Mouse (Mus musculus) gastrocnemius, postnatal 25 days (tissue): ENCODE measurements around the gene Rap1b. TPM values are rescaled to one million over a fixed set of nuclear protein-coding genes. Genes with fewer than 3 reads are reported as not detected.

Source experiments
- DNase-seq: peaks from one replicate; pipeline ENCODE4 v3.0.0; 2022
- total RNA-seq, 2 experiments: library from RNA; stranded (reverse); gene quantifications; 1 replicate in 1 of 2; 2 replicates in 1 of 2; pipeline ENCODE4 v1.2.3; 2021

Gene Rap1b
- total RNA-seq, 2 experiments from 2014 or later = 22.8 to 24.2 TPM

DNA sequence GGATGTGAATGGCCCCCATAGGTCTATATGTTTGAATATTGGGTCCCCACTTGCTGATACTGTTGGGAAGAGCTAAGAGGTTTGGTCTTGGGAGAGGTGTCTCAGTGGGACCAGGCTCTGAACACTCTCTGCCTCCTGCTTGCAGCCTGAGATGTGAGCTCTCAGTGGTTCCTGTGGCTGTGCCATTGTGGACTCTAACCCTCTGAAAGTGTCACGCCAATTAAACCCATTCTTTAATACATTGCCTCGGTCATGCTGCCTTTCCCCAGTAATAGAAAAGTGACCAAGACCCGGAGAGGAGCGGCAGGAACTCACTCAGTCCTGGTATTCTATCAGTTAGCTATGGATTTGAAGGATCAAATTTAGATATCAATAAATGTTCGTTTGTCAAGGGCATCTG is 12.4 kb upstream of the Rap1b start:
- no peak for DNase-seq

DNA sequence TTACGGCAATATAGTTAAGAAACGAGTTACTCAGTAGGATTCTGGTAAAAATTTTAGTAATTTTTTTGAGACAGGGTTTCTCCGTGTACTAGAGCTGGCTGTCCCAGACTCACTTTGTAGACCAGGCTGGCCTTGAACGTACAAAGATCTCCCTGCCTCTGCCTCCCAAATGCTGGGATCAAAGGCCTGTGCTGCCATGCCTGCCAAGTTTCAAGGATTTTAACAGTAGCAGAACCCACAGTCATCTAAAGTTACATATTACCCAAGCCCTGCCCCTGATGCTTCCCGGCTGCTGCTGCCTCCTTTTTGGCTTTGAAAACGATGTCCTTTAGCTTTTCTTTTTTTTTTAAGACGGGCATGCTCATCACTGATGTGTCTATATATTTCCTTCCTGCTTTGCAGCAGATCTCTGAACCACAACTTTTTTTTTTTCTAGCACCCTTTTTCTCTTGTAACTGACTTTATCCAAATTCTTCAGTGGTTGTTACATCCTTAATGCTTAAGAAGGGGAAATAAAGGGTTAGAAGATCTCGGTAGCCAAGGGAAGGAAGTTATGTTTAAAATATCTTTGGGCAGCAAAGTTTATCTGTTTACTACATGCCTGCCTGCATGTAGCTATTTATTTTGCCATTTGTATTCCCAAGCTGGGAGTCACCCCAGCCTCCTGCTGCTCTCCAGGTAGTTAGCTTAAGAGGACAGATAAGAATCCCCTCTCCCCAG is 10.3 kb upstream of the Rap1b start:
- no peak for DNase-seq

- no peak for DNase-seq
Observed at GRCm38 (mm10) chr10:117852648-117853192, 6.9 kb upstream of the Rap1b start.

DNA sequence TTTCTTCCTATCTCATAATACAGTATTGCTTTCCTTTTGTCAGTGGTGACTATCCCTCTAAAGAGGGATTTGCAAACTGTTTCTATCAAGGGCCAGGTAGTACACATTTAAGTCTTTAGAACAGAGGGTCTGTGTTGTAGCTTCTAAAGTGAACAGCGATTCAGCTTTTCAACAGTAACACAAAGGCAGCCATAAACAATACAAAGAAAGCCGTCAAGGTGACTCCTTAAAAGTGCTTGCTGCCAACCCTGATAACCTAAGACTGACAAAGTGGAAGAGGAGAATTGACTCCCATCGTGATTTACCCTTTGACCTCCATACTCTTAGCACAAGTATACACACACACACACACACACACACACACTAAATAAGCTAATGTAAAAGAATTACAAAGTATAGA is 3.1 kb upstream of the Rap1b start:
- DNase-seq = no peak

DNA sequence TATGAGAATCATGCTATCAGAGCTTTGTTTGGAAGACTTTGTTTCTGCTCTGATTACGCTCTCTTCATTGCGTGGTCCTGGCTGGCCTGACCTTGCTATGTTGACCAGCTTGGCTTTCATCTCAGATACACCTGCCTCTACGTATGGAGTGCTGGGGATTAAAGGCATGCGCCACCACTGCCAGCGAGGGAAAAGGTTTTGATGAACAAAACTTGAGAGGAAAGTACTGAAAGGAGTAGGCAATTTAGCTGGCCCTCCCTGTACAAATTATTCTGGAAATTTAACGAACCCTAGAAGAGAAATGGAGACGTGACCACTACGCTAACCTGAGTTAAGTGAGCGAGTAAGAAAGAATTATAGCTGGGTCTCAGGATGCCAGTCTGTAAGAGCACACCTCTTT is 961 bp upstream of the Rap1b start:
- no peak for DNase-seq

GRCm38 (mm10) chr10:117846260-117846632 is 411 bp upstream of the Rap1b start:
- DNase-seq = no peak

GRCm38 (mm10) chr10:117844782-117845596 is 846 bp downstream of the Rap1b start:
- DNase-seq = peak; percentile 76

DNA sequence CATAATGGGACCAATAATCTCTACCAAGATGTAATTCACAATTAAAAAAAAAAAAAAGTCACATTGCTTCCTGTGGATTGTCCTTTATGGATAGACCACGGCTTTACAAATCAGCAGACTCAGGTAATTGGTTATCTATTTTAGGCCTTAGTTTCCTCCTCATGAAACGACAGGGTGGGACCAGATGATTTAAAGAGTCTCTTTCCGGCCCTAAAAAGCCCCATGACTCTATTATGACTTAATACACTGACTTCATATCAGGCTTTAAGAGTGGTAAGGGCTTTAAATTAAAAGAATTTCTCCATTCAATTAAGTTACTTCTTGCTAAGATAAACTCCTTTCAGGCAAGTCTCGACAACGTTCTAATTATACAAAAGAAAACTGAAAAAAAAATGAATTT is 1.6 kb downstream of the Rap1b start:
- DNase-seq = no peak

DNA sequence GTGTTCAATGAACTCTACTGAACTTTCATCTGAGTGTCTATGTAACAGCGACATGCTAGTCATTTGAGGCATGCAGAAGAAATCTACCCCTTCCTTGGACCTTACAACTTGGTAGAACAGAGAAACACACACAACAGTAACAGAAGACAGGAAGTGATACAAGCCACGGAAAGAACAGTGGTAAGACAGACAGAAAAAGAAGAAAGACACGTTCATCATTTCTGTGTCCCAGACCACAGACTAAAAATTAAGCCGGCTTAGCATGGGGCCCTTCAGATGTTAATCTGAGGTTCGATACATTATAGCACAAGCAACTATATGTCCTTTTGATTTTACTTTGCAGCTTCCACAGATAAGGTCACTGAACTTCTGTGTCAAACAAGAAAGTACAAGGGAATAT is 2.1 kb downstream of the Rap1b start:
- no peak for DNase-seq

DNA sequence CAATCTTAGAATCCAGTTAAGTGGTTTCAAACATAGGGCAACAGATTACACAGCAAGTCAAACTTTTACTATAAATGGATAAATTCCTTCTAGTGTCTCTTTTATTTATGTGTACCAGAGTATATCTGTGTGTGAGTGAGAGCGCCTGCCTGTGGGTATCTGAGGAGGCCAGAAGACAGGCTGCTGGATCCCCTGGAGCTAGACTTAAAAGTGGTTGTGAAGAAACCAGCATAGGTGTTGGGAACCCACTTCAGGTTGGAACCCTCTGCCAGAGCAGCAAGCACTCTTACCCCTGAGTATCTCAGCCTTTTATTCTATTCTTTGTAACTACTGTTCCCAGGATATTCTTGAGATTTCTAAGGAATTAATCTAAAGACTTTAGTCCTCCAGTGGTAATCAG is 4.1 kb downstream of the Rap1b start:
- DNase-seq = no peak

DNA sequence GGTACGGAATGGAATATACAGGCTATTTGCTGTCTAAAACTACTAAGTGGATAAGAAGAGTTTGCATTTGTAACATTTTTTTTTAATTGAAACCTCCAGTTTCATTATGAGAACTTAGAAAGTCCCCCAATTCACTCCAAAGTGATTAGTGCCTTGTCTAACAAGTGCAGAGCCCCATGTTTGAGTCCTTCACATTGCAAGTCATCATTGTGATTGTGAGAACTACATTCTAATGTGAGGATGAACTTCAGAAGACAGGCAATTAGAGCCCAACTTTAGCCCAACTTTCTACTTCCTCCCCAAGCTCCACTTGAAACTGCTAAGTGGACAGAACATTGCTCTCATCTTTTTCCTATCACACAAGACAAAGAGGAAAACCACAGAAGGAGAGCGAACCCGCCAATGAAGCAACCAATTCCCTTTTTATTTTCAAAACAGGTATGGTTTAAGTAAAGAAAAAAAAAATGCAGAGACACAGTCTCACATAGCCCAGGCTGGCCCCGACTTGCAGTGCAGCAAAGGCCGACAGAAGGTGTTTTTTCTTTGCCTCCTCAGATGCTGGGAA is 5.3 kb downstream of the Rap1b start:
- no peak for DNase-seq

- no peak for DNase-seq
Observed at GRCm38 (mm10) chr10:117839737-117840136, 6.1 kb downstream of the Rap1b start.

DNA sequence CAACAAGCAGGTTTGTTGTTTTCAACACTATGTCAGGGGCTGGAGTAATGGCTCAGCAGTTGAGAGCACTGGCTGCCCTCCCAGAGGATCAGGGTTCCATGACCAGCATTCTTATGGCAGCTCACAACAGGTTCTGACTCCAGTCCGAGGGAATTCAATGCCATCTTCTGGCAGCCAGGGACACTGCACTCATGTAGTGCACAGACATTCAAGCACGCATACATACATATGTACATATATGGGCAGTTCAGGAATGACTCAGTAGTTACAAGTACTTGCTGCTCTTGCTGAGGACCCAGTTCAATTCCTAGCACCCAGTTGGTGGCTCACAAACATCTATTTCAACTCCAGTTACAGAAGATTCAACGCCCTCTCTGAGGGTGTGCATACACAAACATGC is 6.9 kb downstream of the Rap1b start:
- no peak for DNase-seq

DNA sequence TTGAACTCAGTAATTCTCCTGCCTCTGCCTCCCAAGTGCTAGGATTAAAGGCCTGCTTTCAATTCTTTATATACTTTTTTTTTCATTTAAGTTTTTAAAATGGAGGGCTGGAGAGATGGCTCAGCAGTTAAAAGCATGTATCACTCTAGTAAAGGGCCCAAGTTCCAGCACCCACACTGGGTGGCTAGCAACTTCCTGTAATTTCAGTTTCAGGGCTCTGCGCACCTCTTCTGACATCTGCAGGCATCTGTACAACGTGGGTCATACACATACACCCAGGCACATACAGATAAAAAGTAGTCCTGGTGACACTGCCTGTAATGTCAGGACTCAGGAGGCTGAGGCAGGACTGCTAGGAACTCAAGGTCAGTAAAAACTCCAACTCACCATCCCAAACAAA is 9.5 kb downstream of the Rap1b start:
- no peak for DNase-seq

DNA sequence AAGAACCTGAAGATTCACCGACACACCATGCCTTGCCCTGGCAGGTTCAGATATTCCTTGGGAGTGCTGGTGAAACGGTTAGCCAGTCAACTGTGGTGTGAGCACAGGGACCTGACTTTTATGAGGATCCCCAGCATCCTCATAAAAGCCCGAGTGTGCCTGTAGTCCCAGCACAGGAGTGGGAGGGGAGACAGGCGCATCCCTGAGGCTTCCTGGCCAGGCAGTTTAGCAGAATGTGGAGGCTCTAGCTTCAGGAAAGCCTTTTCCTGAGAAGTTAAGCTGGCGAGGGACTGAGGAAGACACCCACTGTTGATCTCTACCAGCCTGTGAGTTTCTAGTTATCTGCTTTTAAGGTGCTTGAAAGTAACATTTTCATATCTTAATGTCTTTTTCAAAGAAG is 10.4 kb downstream of the Rap1b start:
- DNase-seq = no peak

DNA sequence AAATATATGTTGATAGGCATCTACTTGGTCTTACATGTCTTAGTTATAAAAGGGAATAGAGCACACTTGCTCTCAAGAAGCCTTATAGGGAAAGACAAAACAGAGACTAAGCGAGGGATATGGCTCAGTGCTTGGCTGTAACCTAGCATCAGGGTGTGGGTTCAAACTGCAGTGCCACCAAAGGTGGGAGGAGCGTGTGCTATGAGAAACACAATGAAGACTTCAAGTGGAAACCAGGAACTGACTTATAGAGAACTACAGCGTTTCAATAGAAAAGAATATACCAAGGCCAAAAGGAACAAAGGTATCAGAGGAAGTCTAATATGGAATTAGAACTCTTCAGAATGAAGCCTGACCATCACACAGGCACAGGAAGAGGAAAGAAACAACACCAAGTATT is 15.0 kb downstream of the Rap1b start:
- no peak for DNase-seq

GRCm38 (mm10) chr10:117829472-117830155 is 16.2 kb downstream of the Rap1b start:
- DNase-seq = no peak

- DNase-seq = no peak
Observed at GRCm38 (mm10) chr10:117829022-117829421, 16.8 kb downstream of the Rap1b start.

DNA sequence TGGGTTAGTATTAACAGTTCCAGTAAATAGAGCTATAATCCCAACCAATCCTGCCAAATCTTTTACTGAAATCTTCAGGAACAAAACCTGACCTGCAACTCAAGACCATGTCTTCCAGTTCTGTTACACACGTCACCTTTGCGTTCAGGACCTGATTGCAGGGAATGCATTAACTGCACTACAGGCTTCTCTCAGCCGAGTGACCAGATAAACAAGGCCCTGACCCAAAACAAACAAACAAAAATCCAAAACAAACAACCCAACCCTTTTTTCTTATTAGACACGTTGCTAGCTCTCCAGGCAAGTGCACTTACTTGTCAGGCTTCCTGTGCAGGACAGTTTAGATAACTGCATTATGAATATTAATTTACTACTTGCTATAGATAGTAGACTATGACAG is 17.3 kb downstream of the Rap1b start:
- no peak for DNase-seq

DNA sequence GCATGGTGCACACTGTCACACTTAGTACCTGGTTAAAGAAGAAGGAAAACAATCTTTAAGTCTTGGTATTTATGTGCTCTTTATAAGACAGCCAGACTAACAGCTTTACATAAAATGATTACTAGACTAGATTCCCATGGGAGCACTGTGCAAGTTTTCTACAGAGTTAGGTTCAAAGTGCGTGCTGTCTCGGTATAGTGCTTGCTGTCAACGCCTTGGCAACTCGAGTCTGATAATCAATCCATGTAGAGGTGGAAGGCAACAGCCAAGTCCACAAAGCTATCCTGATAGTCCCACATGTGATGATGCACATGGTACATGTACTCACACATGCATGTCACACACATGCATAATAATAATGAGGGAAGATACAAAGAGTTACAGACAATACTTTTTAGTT is 21.2 kb downstream of the Rap1b start:
- no peak for DNase-seq

GRCm38 (mm10) chr10:117824139-117824538 is 21.7 kb downstream of the Rap1b start:
- no peak for DNase-seq

DNA sequence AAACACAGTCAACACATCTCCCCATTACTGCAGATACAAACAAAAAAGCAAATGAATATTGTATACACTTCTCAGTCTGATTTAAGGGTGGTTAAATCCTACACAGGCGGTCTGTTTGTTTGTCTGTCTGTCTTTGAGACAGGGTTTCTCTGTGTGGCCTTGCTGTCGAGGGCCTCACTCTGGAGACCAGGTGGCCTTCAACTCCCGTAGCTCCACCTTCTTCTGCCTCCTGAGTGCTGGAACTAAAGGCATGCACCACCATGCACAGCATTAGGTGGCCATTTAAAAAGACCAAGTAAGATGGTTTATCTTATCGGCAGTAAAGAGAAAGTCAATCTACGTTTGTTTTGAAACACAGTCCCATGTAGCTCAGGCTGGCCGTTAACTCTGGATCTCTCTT is 22.5 kb downstream of the Rap1b start:
- DNase-seq = no peak

GRCm38 (mm10) chr10:117818600-117818999 is 27.2 kb downstream of the Rap1b start:
- DNase-seq = no peak
